Mouse (Mus musculus) layer of hippocampus, adult 8-10 months (tissue): ENCODE measurements around the gene Dennd4c. TPM values are rescaled to one million over a fixed set of nuclear protein-coding genes. Genes with fewer than 3 reads are reported as not detected.

Experiments
- DNase-seq, 2 experiments: peaks; one replicate each; pipeline ENCODE4 v3.0.0; 2022; ENCODE audit warnings: low spot score in 2 of 2
- total RNA-seq, 4 experiments: library from RNA; stranded (reverse); gene quantifications; 2 replicates each; pipeline ENCODE4 v1.2.4; 2022

The Dennd4c gene
- total RNA-seq, 4 experiments from 2014 or later, result 10.4 to 13.0 (median 11.6) TPM

DNA sequence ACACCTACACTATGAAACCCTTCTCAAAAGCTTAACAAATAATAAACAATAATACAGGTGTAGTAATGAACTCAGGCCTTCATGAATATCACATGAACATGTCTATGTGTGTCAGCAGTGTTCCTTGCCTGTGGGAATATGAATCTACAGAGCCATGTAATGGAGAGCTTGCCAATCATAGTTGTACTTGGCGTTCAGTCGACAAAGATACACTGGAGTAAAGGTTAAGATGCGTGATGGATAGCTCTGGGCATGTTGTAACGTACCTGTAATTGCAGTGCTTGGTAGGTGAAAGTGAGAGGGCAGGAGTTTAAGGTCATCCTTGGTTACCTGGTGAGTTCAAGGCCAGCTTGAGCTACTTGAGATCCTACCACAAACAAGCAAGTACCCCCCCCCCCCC lies 132.8 kb downstream of the Dennd4c start:
- DNase-seq, result no peak

DNA sequence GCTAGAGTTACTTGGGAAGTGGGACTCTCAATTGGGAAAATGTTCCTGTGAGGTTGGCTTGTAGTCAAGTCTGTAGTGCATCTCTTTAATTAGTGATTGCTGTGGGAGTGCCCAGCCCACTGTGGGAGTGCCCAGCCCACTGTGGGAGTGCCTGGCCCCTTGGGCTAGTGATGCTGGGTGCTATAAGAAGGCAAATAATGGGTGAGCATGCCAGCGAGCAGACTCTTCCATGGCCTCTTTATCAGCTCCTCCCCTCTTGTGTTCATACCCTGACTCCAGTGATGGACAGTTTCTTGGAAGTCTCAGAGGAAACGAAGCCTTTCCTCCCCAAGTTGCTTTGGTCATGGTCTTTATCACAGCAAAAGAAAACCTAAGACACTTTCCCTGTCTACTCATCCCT lies 134.1 kb downstream of the Dennd4c start:
- DNase-seq, result no peak

DNA sequence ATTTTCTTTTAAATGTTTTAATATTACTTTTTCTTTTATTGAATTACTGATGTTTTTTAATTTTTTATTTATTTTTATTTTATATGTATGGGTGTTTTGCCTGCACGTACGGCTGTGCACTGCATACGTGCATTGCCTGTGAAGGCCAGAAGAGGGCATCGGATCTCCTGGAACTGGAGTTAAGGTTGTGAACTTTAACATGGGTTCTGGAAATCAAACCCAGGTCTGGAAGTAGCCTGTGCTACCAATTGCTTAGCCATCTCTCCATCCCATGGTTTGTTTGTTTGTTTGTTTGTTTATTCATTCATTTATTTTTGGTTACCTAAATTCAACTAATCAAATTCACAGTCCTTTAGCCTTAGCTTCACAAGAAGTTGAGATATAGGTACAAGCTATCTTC lies 136.6 kb downstream of the Dennd4c start:
- DNase-seq, result no peak

DNA sequence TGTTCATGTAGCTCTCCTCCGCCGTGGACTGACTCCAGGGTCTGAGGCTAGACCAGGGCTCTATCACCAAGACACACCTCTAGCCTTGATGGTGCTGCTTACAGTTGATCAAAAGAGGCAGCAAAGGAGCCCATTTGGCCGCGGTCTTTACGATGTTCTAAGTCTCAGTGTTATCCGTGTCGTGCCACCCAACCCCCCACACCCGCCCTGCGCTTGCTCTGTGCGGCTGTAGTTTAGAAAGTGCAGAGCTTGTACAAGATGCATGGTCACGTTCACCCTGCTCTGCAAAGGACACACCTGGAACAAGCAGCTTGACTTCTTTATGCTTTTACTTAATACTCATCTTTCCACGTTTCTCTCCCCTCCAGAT lies 137.4 kb downstream of the Dennd4c start:
- DNase-seq, result no peak

DNA sequence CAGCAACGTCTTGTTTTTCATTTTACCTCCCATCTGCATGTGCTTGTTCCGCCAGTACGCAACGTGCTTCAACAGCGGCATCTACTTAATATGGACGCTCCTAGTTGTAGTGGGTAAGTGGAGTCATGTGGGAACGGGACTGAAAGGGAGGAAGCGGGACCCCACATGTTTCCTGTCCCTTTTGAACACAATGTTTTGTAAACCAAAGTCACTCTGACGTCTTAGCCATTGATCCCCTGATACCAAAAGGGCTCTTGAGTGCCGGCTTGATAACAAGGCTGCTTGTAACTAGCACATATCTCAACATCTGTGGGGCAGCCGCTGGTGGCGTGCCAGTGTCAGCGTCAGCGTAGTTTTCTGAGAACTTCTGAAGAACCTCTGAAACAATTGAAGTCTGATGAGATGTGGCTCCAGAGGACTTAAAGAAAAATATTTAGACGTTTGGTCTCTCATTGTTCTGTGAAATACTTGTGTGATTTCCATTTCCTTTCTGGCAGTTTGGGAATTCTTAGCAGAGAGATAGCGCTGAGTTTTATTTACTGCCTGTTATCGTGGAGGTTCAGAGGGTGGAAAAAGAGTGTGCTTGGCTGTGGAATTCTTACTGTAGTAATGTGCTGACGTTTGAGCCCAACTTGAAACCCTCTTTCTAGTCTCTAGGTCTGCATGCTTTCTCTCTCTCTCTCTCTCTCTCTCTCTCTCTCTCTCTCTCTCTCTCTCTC lies 138.0 kb downstream of the Dennd4c start:
- no peak for DNase-seq

DNA sequence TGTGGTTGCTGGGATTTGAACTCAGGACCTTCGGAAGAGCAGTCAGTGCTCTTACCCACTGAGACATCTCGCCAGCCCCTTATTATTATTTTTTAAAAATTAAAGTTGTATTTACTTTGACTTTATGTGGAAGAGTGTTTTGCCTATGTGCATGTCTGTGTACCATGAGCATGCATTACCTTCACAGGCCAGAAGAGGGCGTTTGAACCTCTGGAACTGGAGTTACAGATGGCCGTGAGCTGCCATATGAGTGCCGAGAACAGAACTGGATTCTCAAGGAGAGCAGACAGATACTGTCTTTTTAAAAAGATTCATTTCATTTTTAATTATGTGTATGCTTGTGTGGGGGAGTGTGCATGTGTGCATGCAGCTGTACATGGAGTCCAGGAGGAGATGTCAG lies 139.5 kb downstream of the Dennd4c start:
- DNase-seq, result no peak

DNA sequence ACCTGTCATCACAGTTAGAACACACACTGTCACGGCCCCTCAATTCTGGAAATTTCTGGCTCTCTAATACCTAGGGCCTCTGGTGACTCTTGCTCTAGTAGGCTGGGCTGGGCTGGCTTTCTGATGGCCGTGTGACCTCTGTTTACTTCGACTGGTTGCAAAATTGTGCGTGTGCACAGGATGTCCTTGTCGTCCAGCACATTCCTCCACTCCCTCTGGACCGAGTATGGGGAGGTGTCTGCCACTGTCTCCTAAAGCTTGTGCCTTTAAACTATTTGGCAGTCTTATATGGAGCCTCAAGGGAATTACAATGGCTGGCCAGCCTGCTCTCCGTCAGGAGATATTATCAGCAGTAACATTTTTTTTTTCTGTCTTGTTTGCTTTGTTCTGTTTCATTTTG lies 149.1 kb downstream of the Dennd4c start:
- no peak for DNase-seq

DNA sequence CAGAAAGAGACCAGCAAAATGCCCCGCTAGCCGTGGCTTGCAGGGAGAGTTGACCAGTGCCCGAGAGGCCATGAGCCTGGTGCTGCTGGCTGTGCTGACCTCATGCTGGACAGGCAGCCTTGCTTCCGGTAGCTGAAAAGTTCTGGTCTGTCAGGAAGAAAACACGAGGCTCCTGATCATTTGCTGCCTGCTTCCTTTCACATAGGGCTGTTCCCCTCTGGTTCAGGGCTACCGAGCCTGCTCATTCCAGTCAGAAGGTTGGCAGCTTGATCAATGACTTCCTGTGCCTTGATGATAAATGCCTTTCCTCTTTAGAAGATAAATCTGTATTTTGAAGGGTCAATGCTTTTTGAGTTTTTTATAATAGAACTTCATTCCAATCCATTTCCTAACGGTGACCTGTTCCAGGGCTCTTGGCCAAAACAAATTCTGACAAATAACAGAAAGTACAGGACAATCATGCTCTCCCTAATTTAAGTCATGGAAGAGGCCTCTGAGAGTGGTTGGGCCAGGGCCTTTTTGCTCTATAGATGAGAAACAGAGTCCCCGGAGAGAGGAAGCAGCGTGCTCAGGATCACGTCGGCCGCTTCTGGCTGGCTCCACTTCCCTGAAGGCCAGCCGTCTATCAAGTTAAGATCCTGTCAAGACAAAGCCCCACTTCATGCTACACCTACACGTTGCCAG lies 150.6 kb downstream of the Dennd4c start:
- DNase-seq, result no peak

Other genes starting within 250 kb of the Dennd4c start
- gene Saxo1, start 190.2 kb upstream of the Dennd4c start, total RNA-seq, result not detected
- 100 to 1,000 TPM; 127 to 136 (median 135) TPM for gene Rraga, start 172.9 kb upstream of the Dennd4c start, total RNA-seq
- gene Haus6, start 136.5 kb upstream of the Dennd4c start, total RNA-seq, result 10 to 100 TPM in 2 of 4 experiments, 1 to 10 TPM in 2; 6.9 to 13.7 (median 9.8) TPM
- gene Plin2, start 78.5 kb upstream of the Dennd4c start, total RNA-seq, result 10 to 100 TPM; 17.4 to 28.7 (median 23.2) TPM
- gene Rps6, start 108.9 kb downstream of the Dennd4c start, total RNA-seq, result 100 to 1,000 TPM; 398 to 518 (median 456) TPM
- gene Acer2, start 125.8 kb downstream of the Dennd4c start, total RNA-seq, result 1 to 10 TPM; 5.9 to 8.1 (median 7.0) TPM